Mouse (Mus musculus): Measurements from ENCODE around the gene Fam184b.
"Not testable (repeated sequence)": the region's sequence is repeated elsewhere in the genome, so short reads cannot be mapped to it uniquely, and the experiment has no call there.

Gene Fam184b

GRCm38 (mm10) chr5:45638806-45639714, at the start of gene Fam184b:
Gene Fam184b, minus strand, starts transcription at chr5:45639614.
- DNase-seq, result peak; percentile 84

- DNase-seq, result no peak
Observed at GRCm38 (mm10) chr5:45689152-45689551, 49.7 kb upstream of the Fam184b start.

GRCm38 (mm10) chr5:45686223-45686622, 46.8 kb upstream of the Fam184b start:
- DNase-seq, result no peak

- no peak for DNase-seq
Observed at GRCm38 (mm10) chr5:45685243-45685642, 45.8 kb upstream of the Fam184b start.

DNA sequence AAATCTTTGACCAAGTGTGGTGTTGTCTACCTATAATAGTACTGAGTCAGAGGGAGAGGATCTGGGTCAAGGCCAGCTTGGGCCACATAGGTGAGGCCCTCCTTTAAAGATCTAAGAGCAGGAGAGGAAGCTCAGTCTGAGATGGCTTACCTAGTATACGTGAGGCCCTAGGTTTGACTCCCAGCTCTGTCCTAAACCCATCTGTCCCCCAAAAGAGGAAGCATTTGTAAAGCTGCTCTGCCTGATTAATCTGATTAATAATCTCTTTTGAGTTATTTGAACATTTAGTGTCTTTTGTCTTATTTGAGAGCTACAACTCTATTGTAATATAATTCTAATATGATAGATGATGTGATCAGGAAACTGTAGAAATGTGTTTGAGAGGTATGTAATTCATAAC, 44.0 kb upstream of the Fam184b start:
- DNase-seq, result no peak

DNA sequence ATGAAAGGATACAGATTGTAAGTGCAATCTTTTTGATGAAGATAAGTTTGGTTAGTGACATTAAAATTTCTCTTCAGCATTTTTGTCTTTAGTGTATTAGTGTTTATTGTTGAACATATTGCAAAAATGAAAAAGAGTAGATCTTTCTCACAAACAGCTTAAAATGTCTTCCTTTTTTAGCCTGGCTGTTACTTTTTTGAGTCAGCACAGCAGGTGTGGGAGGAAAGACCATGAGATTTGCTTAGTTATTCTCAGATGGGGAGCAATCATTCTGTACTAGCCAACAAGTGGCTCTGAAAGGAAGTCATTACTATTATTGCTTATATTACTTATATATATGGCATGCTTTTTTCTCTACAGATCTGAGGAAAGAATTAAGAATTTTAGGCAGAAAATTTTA, 40.5 kb upstream of the Fam184b start:
- no peak for DNase-seq

DNA sequence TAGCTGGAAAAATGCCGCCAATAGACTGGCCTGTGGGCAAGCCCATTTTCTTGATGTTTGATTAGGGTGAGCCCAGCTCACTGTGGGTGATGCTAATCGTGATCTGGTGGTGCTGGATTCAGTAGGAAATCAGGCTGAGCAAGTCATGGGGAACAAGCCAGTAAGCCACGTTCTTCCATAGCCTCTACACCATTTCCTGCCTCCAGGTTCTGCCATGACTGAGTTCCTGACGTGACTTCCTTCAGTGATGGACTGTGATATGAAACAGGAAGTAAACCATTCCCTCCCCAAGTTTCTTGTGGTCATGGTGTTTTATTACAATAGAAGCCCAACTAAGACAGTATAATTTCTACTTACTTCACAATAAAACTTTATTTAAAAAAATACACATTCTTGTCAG, 38.2 kb upstream of the Fam184b start:
- DNase-seq, result no peak

DNA sequence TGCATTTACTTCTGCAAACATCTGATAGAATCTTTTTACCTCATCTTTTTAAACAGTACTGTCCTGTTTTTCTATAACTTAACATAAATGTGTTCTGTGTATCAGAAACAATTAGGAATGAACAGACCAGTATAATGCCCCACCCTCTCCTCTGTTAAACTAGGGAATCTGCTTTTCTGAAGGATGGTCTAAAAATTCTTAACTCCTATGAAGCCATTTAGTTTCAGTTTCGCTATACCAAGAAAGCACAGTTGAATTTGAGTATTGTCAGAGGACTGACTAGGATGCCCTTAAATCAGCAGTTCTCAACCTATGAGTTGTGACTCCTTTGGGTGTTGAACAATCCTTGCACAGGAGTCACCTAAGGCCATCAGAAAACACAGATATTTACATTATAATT, 35.6 kb upstream of the Fam184b start:
- DNase-seq, result no peak

GRCm38 (mm10) chr5:45670894-45671494, 31.6 kb upstream of the Fam184b start:
- DNase-seq, result no peak

- no peak for DNase-seq
Observed at GRCm38 (mm10) chr5:45670280-45670670, 30.9 kb upstream of the Fam184b start.

DNA sequence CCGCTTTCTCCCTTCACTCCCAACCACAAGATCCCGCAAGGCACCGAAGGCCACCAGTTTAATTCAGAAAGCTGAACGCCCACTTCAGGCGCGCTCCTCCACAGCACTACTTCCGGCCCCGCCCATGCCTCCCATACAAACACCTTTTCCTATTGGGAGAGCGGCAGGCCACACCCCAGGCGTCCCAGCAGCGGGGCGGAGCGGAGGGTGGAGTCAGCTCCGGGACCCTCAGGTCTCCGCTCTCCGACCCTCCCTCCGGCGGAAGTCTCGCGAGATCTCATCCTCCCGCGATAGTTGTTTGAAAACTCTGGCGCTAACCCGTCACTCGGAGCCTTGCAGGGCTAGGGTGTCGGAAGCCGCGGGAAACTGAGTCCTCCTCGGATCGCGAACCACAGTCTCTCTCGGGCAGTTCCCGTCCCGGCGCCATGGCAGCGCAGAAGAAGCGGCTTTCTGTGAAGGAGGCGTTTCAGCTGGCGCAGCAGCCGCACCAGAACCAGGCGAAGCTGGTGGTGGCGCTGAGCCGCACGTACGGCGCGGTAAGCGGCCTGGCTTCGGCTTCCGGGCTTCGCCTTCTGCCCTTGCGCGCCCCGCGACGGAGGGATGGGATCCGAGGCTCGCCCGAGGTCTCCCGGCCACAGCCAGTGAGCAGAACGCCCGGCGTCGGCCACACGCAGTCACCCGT, 30.3 kb upstream of the Fam184b start, which contains the start of gene Ncapg:
TSS of gene Ncapg (plus strand) at position 322 of the 682 bp plus-strand sequence.
- DNase-seq, result peak; percentile 98

DNA sequence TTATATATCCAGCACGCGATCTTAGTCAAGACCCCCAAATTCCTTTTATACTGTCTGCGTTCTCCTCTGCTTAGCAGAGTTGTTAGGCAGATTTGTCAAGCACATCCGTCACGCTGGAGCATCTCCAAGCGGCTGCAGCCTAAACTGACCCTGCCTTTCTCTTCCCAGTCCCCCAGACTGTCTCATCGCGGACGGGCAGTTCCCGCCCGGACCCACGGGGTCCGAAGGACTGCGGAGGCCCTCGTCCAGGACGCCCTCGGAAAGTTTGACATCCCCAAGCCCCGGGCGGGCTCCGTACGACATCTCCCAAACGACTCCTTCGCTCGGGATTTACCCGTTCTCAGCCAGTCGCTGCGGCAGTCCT, 29.8 kb upstream of the Fam184b start:
- DNase-seq, result no peak

- peak; percentile 4 for DNase-seq
Observed at GRCm38 (mm10) chr5:45668831-45669230, 29.4 kb upstream of the Fam184b start.

DNA sequence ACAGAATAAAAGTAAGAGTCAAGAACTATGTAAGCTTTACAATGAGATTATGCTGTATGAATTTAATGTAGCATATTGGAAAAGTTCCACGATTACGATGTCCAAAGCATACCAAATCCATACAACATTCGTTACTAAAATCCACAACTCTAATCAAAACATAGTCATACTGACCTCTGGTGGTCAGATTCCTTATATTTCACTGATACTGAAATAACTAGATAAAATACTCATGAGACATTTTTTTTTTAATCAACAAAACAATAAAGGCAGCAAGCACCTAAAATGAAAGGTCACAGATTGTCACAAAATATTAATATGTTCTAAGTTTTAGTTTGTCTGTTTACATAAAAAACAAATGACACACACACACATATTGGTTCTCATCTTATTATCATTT, 28.9 kb upstream of the Fam184b start:
- DNase-seq, result no peak

DNA sequence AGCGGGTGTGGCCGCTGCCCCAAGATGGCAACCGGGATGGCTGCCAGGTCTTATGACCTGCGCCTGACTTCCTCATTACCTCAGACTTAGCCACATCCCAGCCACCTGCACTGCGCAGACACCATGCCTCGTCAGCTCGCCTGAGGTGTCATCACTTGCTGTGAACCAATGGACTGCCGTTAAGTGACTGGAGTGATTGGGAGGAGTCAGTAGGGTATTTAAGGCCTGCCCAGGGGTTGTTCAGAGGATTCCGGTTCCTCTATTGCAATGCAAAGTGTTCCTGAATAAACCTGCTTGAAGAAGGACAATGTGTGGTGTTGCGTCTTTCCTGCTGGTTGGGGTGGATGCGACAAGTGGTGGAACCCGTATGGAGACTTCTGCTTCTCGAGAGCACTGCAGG, 19.0 kb upstream of the Fam184b start:
- not testable (repeated sequence) for DNase-seq

- no peak for DNase-seq
Observed at GRCm38 (mm10) chr5:45651026-45651703, 11.8 kb upstream of the Fam184b start.

DNA sequence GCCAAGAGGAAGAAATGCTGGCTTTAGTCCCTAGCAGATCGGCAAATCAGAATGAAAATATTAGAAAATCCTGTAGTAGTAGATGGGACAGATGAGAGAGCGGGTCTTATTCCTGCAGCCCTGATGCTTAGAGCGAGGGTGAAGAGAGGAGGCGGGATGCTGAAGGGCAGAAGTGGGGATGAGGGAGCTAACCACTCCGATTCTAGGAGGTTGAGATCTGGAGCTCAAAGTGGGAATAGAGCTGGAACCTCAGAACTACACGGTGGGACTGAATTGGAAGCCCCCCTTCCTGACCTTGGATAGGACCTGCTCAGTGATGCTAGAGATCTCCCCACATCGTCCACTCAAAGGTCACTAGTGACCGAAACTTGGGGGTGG, 290 bp upstream of the Fam184b start:
- peak; percentile 36 for DNase-seq

DNA sequence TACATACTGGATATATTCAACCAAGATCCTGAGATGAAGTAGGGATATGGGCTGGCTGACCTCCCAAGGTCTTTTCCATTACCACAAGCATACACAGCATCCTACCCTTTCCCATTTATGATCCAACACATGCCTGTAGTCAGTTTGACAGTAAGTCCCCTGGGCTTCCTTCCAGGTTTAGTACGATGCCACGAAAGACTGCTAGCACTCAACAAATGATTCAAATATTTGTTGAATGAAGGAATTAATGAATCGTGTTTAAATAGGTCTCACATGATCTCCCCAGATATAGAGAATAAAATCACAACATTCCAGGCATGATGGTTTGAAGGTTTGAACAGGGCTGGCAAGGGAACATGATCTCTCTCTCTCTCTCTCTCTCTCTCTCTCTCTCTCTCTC, 1.0 kb downstream of the Fam184b start:
- peak; percentile 26 for DNase-seq

GRCm38 (mm10) chr5:45629470-45629869, 9.9 kb downstream of the Fam184b start:
- no peak for DNase-seq

DNA sequence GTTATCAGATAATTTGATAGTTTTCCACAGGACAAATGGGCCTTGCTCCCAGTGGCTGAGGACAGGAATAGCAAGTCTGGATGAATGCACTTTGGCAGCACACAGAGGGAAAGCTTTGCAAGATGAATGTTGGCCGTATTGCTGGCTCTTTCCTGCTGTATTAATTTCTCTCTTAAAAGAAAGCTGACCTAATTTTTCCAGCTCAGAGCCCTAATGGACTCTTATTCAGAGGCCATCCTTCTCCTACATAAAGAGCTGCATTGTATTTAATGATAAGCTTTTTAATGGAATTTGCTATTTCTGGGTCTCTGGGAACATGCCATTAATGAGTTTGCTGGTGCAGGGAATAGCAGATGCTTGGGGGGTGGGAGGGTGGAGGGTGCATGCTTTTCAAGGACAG, 11.6 kb downstream of the Fam184b start:
- DNase-seq, result peak; percentile 68

GRCm38 (mm10) chr5:45621511-45621910, 17.9 kb downstream of the Fam184b start:
- DNase-seq, result no peak

DNA sequence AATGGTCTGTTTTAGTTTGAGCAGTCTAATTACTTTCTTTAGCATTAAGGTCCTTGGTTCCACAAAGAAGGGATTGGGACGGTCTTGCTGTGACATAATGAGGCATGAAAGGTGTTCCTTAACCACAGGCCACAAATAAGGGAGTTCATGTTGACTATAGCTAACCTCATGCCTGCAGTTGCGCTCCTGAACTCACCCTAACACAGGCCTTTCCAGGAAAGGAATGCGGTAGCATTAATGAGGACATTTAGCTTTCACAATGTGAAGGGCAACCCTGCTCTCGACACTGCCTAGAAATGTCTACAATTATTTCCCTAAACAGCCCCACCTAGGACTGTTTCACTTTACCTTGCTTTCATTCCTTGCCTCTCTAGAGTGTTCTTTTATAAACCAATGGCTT, 40.4 kb downstream of the Fam184b start:
- no peak for DNase-seq

- DNase-seq, result no peak
Observed at GRCm38 (mm10) chr5:45595363-45596039, 43.9 kb downstream of the Fam184b start.

Measured in cerebellum, adult 9-11 months (tissue).